9 mouse cellular contexts compared by ENCODE assay signal in the genomic region with DNA sequence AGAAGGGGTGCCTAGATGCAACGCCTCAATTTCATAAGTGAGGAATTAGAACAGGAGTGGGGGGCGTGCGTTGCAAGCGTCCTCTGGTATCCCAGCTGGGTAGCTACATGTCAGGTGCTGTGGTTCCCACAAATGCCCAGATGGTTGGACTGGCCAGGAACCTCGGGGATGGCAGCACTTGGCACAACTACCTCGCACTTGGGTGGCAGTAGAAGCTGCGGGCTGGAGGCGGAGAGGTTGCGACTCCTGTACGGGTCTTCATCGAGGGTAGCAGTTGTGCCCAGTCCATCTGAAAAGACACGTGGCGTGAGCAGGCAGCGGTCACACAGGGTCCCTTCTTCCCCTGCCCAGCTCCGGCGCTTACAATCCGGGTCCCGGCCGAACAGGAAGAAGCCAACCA. TPM values are rescaled to one million over a fixed set of nuclear protein-coding genes. Genes with fewer than 3 reads are reported as not detected.
DNase-seq lines count a peak whose midpoint lies in the region; ATAC-seq and TF ChIP-seq lines count a peak whose summit lies in the region.
"Had no signal": no experiment of that assay in that cellular context is flagged by ENCODE, and none has a peak within 500 bp of the region (broad histone marks: within the 10 kb centered on the region; RNA-seq: fewer than 3 reads in every experiment).

No protein-coding gene starts in this region.

- no peak for DNase-seq in heart, postnatal 4 days
- DNase-seq in ES-E14 (ENCODE audit: low read depth, low spot score), result no peak
- DNase-seq in forebrain, embryonic 11.5 days (ENCODE audit: low spot score), result no peak
- no peak for DNase-seq in liver, embryonic 13.5 days
- no peak for DNase-seq in urinary bladder, postnatal 36 days (ENCODE audit: low spot score in 2 of 2)
- DNase-seq in B cell, adult 2 months, result no peak
- no peak for DNase-seq in yolk sac, embryonic 10.5 days (ENCODE audit: low spot score)

- peak overlapping the region; percentile 85 for H3K4me2 ChIP-seq in heart, embryonic 14.5 days (ENCODE audit: low read length)
- peak overlapping the region; percentile 59 for H3K4me2 ChIP-seq in forebrain, embryonic 11.5 days (ENCODE audit: low read depth, low read length, severe bottlenecking)
- peak overlapping the region; percentile 57 for H3K4me2 ChIP-seq in liver, embryonic 13.5 days

- peak overlapping the region; percentile 40 to 44 for H3K4me3 ChIP-seq in heart, embryonic 14.5 days (ENCODE audit: control insufficient read depth in 1 of 2, insufficient read depth in 1 of 2, low read depth in 1 of 2, low read length in 2 of 2)
- H3K4me3 ChIP-seq in ES-E14 (ENCODE audit: insufficient read depth in 1 of 2, low read depth in 1 of 2, low read length in 2 of 2, poor library complexity in 1 of 2, severe bottlenecking in 1 of 2), result peak overlapping the region; percentile 68 to 84
- peak overlapping the region; percentile 25 for H3K4me3 ChIP-seq in forebrain, embryonic 11.5 days (ENCODE audit: low read depth, low read length)
- H3K4me3 ChIP-seq in liver, embryonic 13.5 days (replicated peaks), result peak overlapping the region; percentile 52

- H3K27me3 ChIP-seq in heart, embryonic 14.5 days (ENCODE audit: control insufficient read depth, insufficient read depth, low read length), result peaks cover 47% of the 10 kb centered on the region
- peaks cover 2% of the 10 kb centered on the region; the same call in 1 of the 2 replicates for H3K27me3 ChIP-seq in forebrain, embryonic 11.5 days (ENCODE audit: control insufficient read depth, insufficient read depth, low read length)
- H3K27me3 ChIP-seq in liver, embryonic 13.5 days, result peaks cover 68% of the 10 kb centered on the region

- in situ Hi-C loops in ES-E14 (cut with MboI; ENCODE audit: low sequenced_read_pairs in 2 of 2, unreplicated experiment in 2 of 2), result no loop called here

- no peak overlapping the region for H3K27ac ChIP-seq in heart, embryonic 14.5 days (replicated peaks in 1 of 2; ENCODE audit: control insufficient read depth in 1 of 2, insufficient read depth in 1 of 2, low read depth in 2 of 2, low read length in 2 of 2)
- H3K27ac ChIP-seq in ES-E14 (ENCODE audit: insufficient read depth, low read depth, low read length, poor library complexity, severe bottlenecking), result no peak overlapping the region
- no peak overlapping the region for H3K27ac ChIP-seq in forebrain, embryonic 11.5 days (ENCODE audit: low read depth, low read length)
- no peak overlapping the region for H3K27ac ChIP-seq in liver, embryonic 13.5 days

- no peaks in the 10 kb centered on the region for H3K9me3 ChIP-seq in heart, embryonic 14.5 days (ENCODE audit: control insufficient read depth, low read length)
- H3K9me3 ChIP-seq in ES-E14 (ENCODE audit: control insufficient read depth, insufficient read depth, low read depth, low read length), result no peaks in the 10 kb centered on the region
- no peaks in the 10 kb centered on the region for H3K9me3 ChIP-seq in forebrain, embryonic 11.5 days (ENCODE audit: control insufficient read depth, low read length)
- H3K9me3 ChIP-seq in liver, embryonic 13.5 days (replicated peaks), result no peaks in the 10 kb centered on the region

- ATAC-seq in heart, embryonic 14.5 days (ENCODE audit: insufficient number of reproducible peaks, insufficient read depth, low FRiP score, low read depth), result no peak
- no peak for ATAC-seq in forebrain, embryonic 11.5 days (replicated peaks; ENCODE audit: low FRiP score)
- no peak for ATAC-seq in liver, embryonic 13.5 days (ENCODE audit: low read depth)

- no peaks in the 10 kb centered on the region for H3K36me3 ChIP-seq in heart, embryonic 14.5 days (ENCODE audit: control insufficient read depth, insufficient read depth, low read length)
- H3K36me3 ChIP-seq in ES-E14 (ENCODE audit: control insufficient read depth, insufficient read depth, low read length, poor library complexity, severe bottlenecking), result peaks cover 11% of the 10 kb centered on the region; the same call in 1 of the 2 replicates
- H3K36me3 ChIP-seq in forebrain, embryonic 11.5 days (ENCODE audit: control insufficient read depth, insufficient read depth, low read length), result no peaks in the 10 kb centered on the region
- H3K36me3 ChIP-seq in liver, embryonic 13.5 days, result no peaks in the 10 kb centered on the region

- H3K4me1 ChIP-seq in heart, embryonic 14.5 days (ENCODE audit: control insufficient read depth in 2 of 2, insufficient read depth in 2 of 2, low read length in 2 of 2), result peaks cover 9 to 10% of the 10 kb centered on the region in 2 experiments
- H3K4me1 ChIP-seq in ES-E14 (ENCODE audit: control insufficient read depth in 2 of 2, insufficient read depth in 2 of 2, low read length in 2 of 2, poor library complexity in 1 of 2), result peaks cover 4 to 34% of the 10 kb centered on the region in 2 experiments; a peak in 3 of 4 replicates
- peaks cover 33% of the 10 kb centered on the region for H3K4me1 ChIP-seq in forebrain, embryonic 11.5 days (replicated peaks; ENCODE audit: control insufficient read depth, insufficient read depth, low read length)
- H3K4me1 ChIP-seq in liver, embryonic 13.5 days (replicated peaks), result peaks cover 25% of the 10 kb centered on the region

- peak overlapping the region; percentile 60 for H3K9ac ChIP-seq in heart, embryonic 14.5 days (ENCODE audit: low read length)
- H3K9ac ChIP-seq in ES-E14 (ENCODE audit: insufficient read depth, low read depth, low read length, poor library complexity, severe bottlenecking), result peak overlapping the region; percentile 69
- peak overlapping the region; percentile 50 for H3K9ac ChIP-seq in forebrain, embryonic 11.5 days (ENCODE audit: low read length)
- peak overlapping the region; percentile 51 for H3K9ac ChIP-seq in liver, embryonic 13.5 days

- 14% methylated on average over 19 of the region's 19 CpGs for WGBS in heart, embryonic 14.5 days
- 6% methylated on average over 19 of the region's 19 CpGs for WGBS in forebrain, embryonic 11.5 days
- WGBS in liver, embryonic 13.5 days (ENCODE audit: insufficient replicate concordance), result 18% methylated on average over 19 of the region's 19 CpGs

TF ChIP-seq in ES-E14, 5 proteins besides CTCF, POLR2A, EP300 and RAD21:
- TF ChIP-seq HCFC1 (IDR thresholded peaks at IDR 0.05; ENCODE audit: borderline replicate concordance, insufficient read depth, low read length) (no peak), ZC3H11A (IDR thresholded peaks at IDR 0.05; ENCODE audit: borderline replicate concordance, low read depth, low read length) (no peak), MAFK (IDR thresholded peaks at IDR 0.05; ENCODE audit: insufficient read depth, low read depth, low read length) (no peak), ZNF384 (IDR thresholded peaks at IDR 0.05; ENCODE audit: low read depth, low read length) (no peak), CHD2 (IDR thresholded peaks at IDR 0.05; ENCODE audit: low read depth, low read length) (no peak)

RNA-seq across cellular contexts. Expression of gene Pex16, which starts 4.1 kb away (rescaled TPM):
- polyA plus RNA-seq in heart, embryonic 14.5 days (2014; fragmentation: Nextera tagmentation; extraction: Ambion mirVana), result 15.3 and 19.7 TPM in 2 replicates
- total RNA-seq in heart, postnatal 4 days (2021), result 10 to 100 TPM; 20.8 to 22.2 TPM
- total RNA-seq in ES-E14 (2012; rRNA removed), result 21.1 and 30.0 TPM in 2 replicates
- polyA plus RNA-seq in forebrain, embryonic 11.5 days (2014; fragmentation: Nextera tagmentation; extraction: Ambion mirVana), result 18.2 and 22.9 TPM in 2 replicates
- 19.7 and 21.7 TPM in 2 replicates for polyA plus RNA-seq in liver, embryonic 13.5 days (2015; fragmentation: Nextera tagmentation; extraction: Ambion mirVana)

RNA-seq across cellular contexts. Expression of gene Large2, which starts 4.3 kb away (rescaled TPM):
- polyA plus RNA-seq in heart, embryonic 14.5 days (2014; fragmentation: Nextera tagmentation; extraction: Ambion mirVana), result 0.73 and 1.2 TPM in 2 replicates
- under 1 TPM; 0.29 to 0.70 TPM for total RNA-seq in heart, postnatal 4 days (2021)
- total RNA-seq in ES-E14 (2012; rRNA removed), result 10.3 and 17.5 TPM in 2 replicates
- polyA plus RNA-seq in forebrain, embryonic 11.5 days (2014; fragmentation: Nextera tagmentation; extraction: Ambion mirVana), result 16.1 and 16.4 TPM in 2 replicates
- polyA plus RNA-seq in liver, embryonic 13.5 days (2015; fragmentation: Nextera tagmentation; extraction: Ambion mirVana), result 1.6 and 2.2 TPM in 2 replicates
- total RNA-seq: MEL had no signal

RNA-seq across cellular contexts. Expression of gene 1700029I15Rik, which starts 12.0 kb away (rescaled TPM):
- polyA plus RNA-seq in heart, embryonic 14.5 days (2014; fragmentation: Nextera tagmentation; extraction: Ambion mirVana), result 0.44 and 1.5 TPM in 2 replicates
- 1 to 10 TPM; 1.2 to 1.7 TPM for total RNA-seq in heart, postnatal 4 days (2021)
- 1.3 and 1.6 TPM in 2 replicates for total RNA-seq in ES-E14 (2012; rRNA removed)
- polyA plus RNA-seq in forebrain, embryonic 11.5 days (2014; fragmentation: Nextera tagmentation; extraction: Ambion mirVana), result 2.3 and 3.6 TPM in 2 replicates
- polyA plus RNA-seq in liver, embryonic 13.5 days (2015; fragmentation: Nextera tagmentation; extraction: Ambion mirVana), result 1.1 and 1.2 TPM in 2 replicates

RNA-seq across cellular contexts. Expression of gene Mapk8ip1, which starts 30.7 kb away (rescaled TPM):
- 1.9 and 2.9 TPM in 2 replicates for polyA plus RNA-seq in heart, embryonic 14.5 days (2014; fragmentation: Nextera tagmentation; extraction: Ambion mirVana)
- 1 to 10 TPM; 7.9 to 8.1 TPM for total RNA-seq in heart, postnatal 4 days (2021)
- total RNA-seq in ES-E14 (2012; rRNA removed), result 10.1 and 11.6 TPM in 2 replicates
- 35.9 and 41.4 TPM in 2 replicates for polyA plus RNA-seq in forebrain, embryonic 11.5 days (2014; fragmentation: Nextera tagmentation; extraction: Ambion mirVana)
- polyA plus RNA-seq in liver, embryonic 13.5 days (2015; fragmentation: Nextera tagmentation; extraction: Ambion mirVana), result 1.7 and 1.9 TPM in 2 replicates

Comparison
In these comparisons a context has a peak if more than half of its experiments do, and no peak if none do; other contexts are left out.
1. H3K4me3 ChIP-seq: peak in every context shown above with its lines; median percentile 76 in ES-E14; 52 in liver, embryonic 13.5 days; 42 in heart, embryonic 14.5 days; 25 in forebrain, embryonic 11.5 days.